Mouse (Mus musculus) brain, embryonic 14.5 days (tissue): ENCODE measurements at regions not wholly inside any gene's neighbourhood (a gene's known extent, or its start where the extent isn't known, plus 50 kb on each side); places are given as distances from the start of the nearest gene placed in this dataset.

ENCODE experiments used
- CTCF ChIP-seq: fragments of 200-500 bp; IDR thresholded peaks from 2 replicates; pipeline ENCODE4 v1.5.1; 2012; ENCODE audit warnings: inconsistent platforms, mild to moderate bottlenecking, moderate library complexity, borderline replicate concordance; ENCODE audit not compliant: insufficient read depth, insufficient read length; ENCODE audit errors: extremely low read depth
- POLR2A ChIP-seq: fragments of 200-500 bp; IDR thresholded peaks from 2 replicates; pipeline ENCODE4 v1.6.1; 2012; ENCODE audit warnings: mild to moderate bottlenecking, inconsistent platforms, borderline replicate concordance; ENCODE audit not compliant: poor library complexity, insufficient read depth, insufficient read length, severe bottlenecking; ENCODE audit errors: extremely low read depth

GRCm38 (mm10) chr1:52324356-52324755, 91.3 kb upstream of the Gls start:
- TF ChIP-seq CTCF, result no peak
- no peak for TF ChIP-seq POLR2A
